Mouse (Mus musculus): ENCODE results near the gene Letmd1. TPM values are rescaled to one million over a fixed set of nuclear protein-coding genes. Genes with fewer than 3 reads are reported as not detected.
"Not testable (repeated sequence)": the region's sequence is repeated elsewhere in the genome, so short reads cannot be mapped to it uniquely, and the experiment has no call there.

Letmd1 gene
- total RNA-seq, 2 experiments from 2014 or later, result 60.7 to 60.8 TPM

DNA sequence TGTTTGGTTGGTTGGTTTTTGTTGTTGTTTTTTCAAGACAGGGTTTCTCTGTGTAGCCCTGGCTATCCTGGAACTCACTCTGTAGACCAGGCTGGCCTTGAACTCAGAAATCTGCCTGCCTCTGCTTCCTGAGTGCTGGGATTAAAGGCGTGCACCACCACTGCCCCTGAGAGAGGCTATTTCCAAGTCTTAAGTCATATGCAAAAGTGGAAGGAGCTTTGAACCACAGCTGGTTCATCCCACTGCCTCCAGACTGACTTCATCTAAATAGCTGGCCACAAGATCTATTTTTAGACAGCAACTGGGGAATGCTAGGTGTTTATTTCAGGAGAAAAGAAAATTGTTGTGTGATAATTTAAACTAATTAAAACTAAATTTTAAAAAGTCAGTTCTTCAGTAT is 19.5 kb downstream of the Letmd1 start:
- DNase-seq (ENCODE audit: low spot score in 2 of 2); intact Hi-C loops (cut with DNase I): not testable (repeated sequence)

DNA sequence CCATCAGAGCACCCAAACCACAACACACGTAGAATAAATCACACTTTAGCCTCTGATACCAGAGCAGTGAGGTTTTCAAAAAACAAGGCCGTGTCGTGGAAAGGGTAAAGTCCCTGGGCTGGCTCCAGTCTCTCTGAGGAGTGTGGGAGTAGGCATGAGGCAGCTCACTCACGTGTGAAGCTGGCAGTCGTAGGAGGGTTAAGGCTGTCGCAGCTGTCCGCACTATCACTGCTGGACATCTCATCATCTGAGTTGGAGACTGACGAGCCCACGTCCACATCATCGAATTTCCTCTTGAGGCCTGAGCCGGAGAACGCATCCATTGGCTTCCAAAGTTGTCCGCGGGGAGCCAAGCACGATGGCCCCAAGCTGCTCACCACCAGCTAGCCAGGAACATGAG is 20.4 kb downstream of the Letmd1 start:
- intact Hi-C loops (cut with DNase I), result no loop called here
- DNase-seq (ENCODE audit: low spot score in 2 of 2), result no peak

DNA sequence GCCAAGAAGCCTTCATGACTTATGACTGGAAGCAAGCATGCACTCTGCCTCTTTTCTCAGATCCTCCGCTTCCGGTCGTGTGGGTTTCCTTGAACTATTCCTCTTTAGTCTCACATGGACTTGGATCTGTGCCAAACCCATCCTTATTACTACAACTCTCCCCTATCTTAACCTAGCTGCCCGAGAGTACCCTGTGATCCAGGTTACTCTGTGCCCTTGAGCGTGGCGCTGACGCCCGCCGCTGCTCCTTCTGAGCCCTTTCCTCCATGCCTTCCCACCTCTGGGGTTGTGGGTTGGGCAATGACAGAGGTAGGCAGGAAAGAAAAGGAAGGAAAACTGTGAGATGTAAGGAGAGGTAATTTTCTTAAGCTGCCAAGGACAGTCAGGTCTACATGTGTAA is 23.1 kb downstream of the Letmd1 start:
- intact Hi-C loops (cut with DNase I), result no loop called here
- DNase-seq (ENCODE audit: low spot score in 2 of 2), result no peak

DNA sequence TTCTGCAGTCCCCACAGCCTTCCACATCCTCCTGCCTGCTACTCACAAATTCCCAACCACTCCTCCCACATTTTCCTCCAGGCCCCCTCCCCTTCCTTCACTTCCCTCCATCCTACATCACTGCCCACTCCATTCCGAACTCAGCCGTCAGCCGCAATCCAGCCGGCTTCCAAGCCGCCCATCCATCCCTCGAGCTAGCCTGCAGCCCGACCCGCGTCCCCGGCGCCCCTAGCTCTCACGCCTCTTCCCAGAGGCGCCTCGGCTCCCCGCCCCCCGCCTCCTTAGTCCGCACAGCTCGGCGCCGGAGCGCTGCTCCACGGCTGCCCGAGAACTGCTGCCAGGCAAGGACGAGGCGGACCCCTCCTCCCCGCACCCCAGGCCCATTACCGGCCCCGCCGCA is 25.8 kb downstream of the Letmd1 start:
- intact Hi-C loops (cut with DNase I), result no loop called here
- peak; percentile 56 to 61 for DNase-seq (ENCODE audit: low spot score in 2 of 2)

DNA sequence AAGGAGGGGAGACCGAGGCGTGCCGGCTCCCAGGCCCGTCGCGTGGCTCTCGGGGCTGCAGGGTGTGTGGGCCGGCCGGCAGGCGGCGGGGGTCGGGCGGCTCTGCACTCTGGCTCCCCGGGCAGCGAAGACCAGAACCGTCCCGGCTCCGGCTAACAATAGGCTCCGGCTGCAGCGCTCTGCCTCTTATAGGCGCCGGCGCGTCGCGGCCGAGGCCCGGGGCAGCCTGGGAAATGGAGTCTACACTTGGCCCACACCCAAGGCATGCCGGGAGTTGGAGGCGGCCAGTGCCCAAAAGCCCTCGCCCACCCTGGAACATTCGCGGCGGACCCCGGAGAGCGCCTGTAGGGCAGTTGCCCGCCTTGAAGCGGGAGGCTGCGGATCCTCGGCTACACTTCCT is 26.3 kb downstream of the Letmd1 start, which contains the start of gene Csrnp2:
Gene Csrnp2 (minus strand): TSS at position 387 of the 400 bp plus-strand sequence.
- peak; percentile 92 to 94 for DNase-seq (ENCODE audit: low spot score in 2 of 2)
- intact Hi-C loops (cut with DNase I), result no loop called here

DNA sequence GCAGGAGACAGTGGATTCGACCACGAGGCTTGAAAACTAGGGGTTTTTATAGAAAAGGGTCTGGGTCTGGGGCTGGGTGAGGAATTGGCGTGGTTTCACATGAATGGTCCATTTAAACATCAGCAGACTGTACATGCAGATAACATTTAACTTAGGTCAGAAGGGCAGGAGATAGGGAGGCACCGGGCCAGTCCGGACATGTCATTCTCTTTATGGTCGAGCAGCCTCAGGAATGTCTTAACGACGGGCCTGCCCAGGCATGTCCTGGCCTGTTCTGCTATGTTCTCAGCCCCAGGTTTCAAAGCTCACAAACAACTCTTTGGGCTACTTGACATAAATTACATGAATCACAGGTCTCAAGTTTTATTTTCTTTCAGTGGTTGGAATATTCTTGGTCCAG is 30.7 kb downstream of the Letmd1 start:
- intact Hi-C loops (cut with DNase I); DNase-seq (ENCODE audit: low spot score in 2 of 2): not testable (repeated sequence)

DNA sequence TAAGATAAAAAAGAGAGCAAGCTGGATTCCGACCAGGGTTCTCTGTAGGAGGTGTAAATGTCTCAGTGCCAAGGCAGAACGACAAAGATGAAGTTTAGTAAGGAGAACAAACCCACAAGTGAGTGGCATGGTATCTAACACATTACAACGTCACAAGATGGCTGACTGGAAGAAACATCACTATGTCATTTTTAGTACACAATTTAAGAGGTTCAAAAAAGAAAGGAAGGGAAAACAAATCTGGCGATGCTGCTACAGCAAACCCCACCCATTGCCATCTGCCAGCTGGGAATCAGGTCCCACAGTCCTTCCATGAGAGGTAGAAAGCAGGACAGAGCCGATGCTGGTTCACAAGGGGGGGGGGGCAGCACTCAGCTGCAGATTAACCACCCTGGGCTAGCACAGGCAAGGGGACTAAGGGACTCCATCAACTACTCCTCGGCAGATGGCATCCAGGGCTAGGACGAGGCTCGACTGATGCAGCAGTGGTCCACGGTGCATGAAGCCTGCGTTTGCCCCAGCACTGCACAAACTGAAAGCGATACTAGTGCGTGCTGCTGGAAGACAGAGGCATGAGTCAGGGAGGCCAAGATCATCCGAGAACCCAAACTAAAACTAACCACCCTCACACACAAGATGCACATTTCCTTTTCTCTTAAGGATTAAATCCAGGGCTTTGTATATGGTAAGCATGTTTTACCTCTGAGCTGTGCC is 39.8 kb downstream of the Letmd1 start:
- intact Hi-C loops (cut with DNase I), result no loop called here
- DNase-seq (ENCODE audit: low spot score in 2 of 2), result no peak

DNA sequence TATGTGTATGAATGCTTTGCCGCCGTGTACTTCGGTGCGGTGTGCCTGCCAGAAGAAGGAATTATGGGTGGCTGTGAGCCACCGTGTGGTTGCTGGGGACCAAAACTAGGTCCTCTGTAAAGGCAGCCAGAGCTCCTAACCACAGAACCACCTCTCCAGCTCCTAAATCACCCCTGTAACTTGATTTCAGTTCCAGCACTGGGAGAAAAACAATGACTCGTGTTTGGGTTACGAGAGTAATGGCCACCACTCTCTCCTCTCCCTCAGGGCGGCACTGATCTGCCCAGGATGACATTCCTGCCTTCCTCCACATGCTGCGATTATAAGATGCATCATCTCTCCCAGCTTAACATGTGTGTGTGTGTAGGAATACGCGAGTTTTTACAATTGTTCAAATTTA is 41.2 kb downstream of the Letmd1 start:
- no peak for DNase-seq (ENCODE audit: low spot score in 2 of 2)
- intact Hi-C loops (cut with DNase I), result no loop called here

DNA sequence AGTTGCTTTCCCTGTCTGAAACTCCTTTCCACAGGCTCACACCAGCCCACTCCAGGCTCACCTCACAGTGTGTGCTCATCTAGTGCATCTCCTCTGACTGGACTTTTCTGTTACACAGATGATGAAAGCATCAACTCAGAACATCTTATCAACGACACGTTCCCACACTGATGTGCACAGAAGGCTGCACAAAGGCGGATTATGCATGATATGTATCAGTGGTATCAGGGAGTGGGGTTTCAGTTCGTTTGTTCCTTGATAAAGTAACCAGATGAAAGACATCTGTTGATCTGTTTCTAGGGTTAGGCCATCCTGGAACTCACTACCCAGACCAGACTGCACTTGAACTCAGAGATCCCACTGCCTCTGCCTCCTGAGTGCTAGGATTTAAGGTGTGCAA is 44.6 kb downstream of the Letmd1 start:
- DNase-seq (ENCODE audit: low spot score in 2 of 2), result no peak
- intact Hi-C loops (cut with DNase I), result no loop called here

DNA sequence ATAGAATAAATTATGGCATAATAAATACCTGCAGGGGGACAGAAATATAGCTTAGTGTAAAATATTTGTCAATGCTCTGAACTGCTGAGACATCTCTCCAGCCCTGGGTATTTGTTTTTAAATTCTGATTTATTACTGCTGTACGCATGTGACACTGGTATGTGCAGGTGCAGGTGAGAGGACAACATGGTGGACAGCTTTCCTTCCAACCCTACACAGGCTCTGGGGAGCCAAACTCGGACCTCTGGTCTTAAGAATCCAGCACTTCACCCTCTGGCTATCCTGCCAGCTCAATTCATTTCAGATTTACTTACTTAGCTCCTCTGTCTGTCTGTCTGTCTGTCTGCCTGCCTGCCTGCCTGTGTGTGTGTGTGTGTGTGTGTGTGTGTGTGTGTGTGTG is 46.3 kb downstream of the Letmd1 start:
- intact Hi-C loops (cut with DNase I), result no loop called here
- no peak for DNase-seq (ENCODE audit: low spot score in 2 of 2)

DNA sequence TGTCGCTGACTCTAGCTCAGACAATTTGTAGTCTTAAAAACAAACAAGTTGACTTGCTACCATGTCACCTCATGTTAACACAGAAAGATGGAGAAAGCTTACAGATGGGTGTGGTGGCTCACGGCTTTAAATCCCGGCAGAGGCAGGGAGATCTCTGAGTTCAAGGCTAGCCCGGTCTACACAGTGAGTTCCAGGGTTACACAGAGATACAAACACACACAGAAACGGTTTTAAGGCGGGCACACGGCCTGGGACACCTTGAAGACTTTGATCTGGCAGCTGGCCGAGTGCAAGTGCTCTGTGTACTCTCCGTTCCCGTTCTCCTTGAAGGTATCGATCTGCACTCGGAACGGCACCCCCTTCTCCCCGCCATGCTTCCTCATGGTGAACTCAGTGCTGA is 51.5 kb downstream of the Letmd1 start:
- intact Hi-C loops (cut with DNase I), result no loop called here
- no peak for DNase-seq (ENCODE audit: low spot score in 2 of 2)

DNA sequence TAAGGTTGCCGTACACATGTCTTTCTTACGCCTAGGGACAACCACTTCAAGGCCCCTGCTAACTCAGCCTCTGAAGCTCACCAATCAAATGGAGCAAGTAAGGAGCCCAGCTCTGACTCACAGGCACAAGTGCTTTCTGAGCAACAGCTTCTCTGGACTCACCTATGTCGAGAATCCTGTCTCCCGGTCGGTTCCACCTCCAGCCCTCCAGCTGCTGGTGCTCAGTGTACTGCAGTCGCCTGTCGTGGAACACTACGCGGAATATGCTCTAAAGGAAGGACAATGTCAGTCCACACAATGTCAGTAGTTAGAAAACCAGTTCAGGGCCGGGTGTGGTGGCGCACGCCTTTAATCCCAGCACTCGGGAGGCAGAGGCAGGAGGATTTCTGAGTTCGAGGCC is 56.6 kb downstream of the Letmd1 start:
- DNase-seq (ENCODE audit: low spot score in 2 of 2), result no peak
- intact Hi-C loops (cut with DNase I), result no loop called here

DNA sequence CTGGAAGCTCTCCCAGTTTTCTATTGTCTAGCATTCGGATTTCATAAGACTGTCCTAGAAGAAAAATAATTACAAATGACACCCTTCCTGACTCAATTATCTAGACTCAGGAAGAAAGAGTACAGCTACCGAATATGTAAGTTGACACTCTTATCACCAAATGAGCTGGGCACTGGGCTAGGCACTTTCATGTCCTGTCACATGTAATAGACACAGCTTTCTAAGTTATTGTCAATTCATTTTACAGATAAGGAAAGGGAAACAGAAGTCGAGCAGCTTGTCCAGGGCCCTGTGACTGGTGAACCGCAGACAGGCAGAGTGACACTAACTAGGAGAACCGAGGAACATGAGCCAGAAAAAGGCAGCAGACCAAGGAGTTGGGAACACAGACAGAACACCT is 59.1 kb downstream of the Letmd1 start:
- intact Hi-C loops (cut with DNase I), result no loop called here
- no peak for DNase-seq (ENCODE audit: low spot score in 2 of 2)

Other genes with a start within 250 kb of the Letmd1 start
- 10 to 100 TPM; 14.0 to 20.8 TPM for gene Atf1, start 241.2 kb upstream of the Letmd1 start, total RNA-seq (2021)
- not detected for gene Tmprss12, start 188.2 kb upstream of the Letmd1 start, total RNA-seq (2021)
- 10 to 100 TPM; 29.3 to 32.3 TPM for gene Mettl7a1, start 164.9 kb upstream of the Letmd1 start, total RNA-seq (2021)
- gene Mettl7a3, start 134.1 kb upstream of the Letmd1 start, total RNA-seq (2021), result under 1 TPM in 1 of 2 experiments, not detected in 1; 0.27 TPM
- gene Methig1, start 115.9 kb upstream of the Letmd1 start, total RNA-seq (2021), result not detected
- gene Mettl7a2, start 115.8 kb upstream of the Letmd1 start, total RNA-seq (2021), result under 1 TPM; 0.45 to 0.64 TPM
- not detected for gene Higd1c, start 104.5 kb upstream of the Letmd1 start, total RNA-seq (2021)
- not detected for gene Gm5475, start 46.9 kb upstream of the Letmd1 start, total RNA-seq (2021)
- 10 to 100 TPM; 57.9 to 60.6 TPM for gene Slc11a2, start 44.0 kb upstream of the Letmd1 start, total RNA-seq (2021)
- gene Csrnp2, start 26.5 kb downstream of the Letmd1 start, total RNA-seq (2021), result 10 to 100 TPM; 33.8 to 38.0 TPM
- 10 to 100 TPM; 26.2 to 33.1 TPM for gene Tfcp2, start 83.0 kb downstream of the Letmd1 start, total RNA-seq (2021)
- 100 to 1,000 TPM; 128 to 140 TPM for gene Pou6f1, start 131.0 kb downstream of the Letmd1 start, total RNA-seq (2021)
- 100 to 1,000 TPM; 106 to 120 TPM for gene Dazap2, start 146.3 kb downstream of the Letmd1 start, total RNA-seq (2021)
- 1 to 10 TPM; 1.8 to 1.9 TPM for gene Smagp, start 167.9 kb downstream of the Letmd1 start, total RNA-seq (2021)
- 1 to 10 TPM; 4.5 to 6.2 TPM for gene Bin2, start 200.5 kb downstream of the Letmd1 start, total RNA-seq (2021)
- gene Cela1, start 218.9 kb downstream of the Letmd1 start, total RNA-seq (2021), result 1 to 10 TPM; 3.6 to 4.4 TPM

All from left cerebral cortex, postnatal 36 days (tissue).